Mouse (Mus musculus): ENCODE data around the gene Fsd1.

GRCm38 (mm10) chr17:56021161-56021910 is 35.0 kb downstream of the Fsd1 start:
- TF ChIP-seq CTCF (conservative IDR thresholded peaks at IDR 0.05; ENCODE audit: insufficient read depth, insufficient read length, low read depth, low read length) (0 out of 2 replicates have a peak, but pooled peaks have one; percentile 17), POLR2A (IDR thresholded peaks at IDR 0.05; ENCODE audit: low read depth, low read length) (no peak)
